Mouse (Mus musculus) macrophage (primary cell): ENCODE results near the gene Sec24d. TPM values are rescaled to one million over a fixed set of nuclear protein-coding genes. Genes with fewer than 3 reads are reported as not detected.

ENCODE experiments used
- polyA plus RNA-seq: library from polyadenylated mRNA; stranded (reverse); fragments of 250-400 nt; gene quantifications from 3 replicates; pipeline ENCODE4 v1.2.4, GENCODE M21; 2018; ENCODE audit warnings: inconsistent platforms

Sec24d gene
- polyA plus RNA-seq, 1 experiment from 2014 or later, result 39.8 TPM

Other genes starting within 250 kb of the Sec24d start
- gene Myoz2, start 232.4 kb upstream of the Sec24d start, polyA plus RNA-seq, result not detected in 3 replicates
- 0.02 to 0.23 TPM in 2 of 3 replicates, not detected in the other for gene Synpo2, start 31.3 kb upstream of the Sec24d start, polyA plus RNA-seq
- 8.6 to 21.7 TPM (median 12.0 TPM) in 3 replicates for gene Mettl14, start 118.7 kb downstream of the Sec24d start, polyA plus RNA-seq
- gene Prss12, start 179.5 kb downstream of the Sec24d start, polyA plus RNA-seq, result not detected in 3 replicates